Mouse (Mus musculus) embryonic facial prominence, embryonic 10.5 days (tissue): ENCODE measurements around the gene Gab2. TPM values are rescaled to one million over a fixed set of nuclear protein-coding genes. Genes with fewer than 3 reads are reported as not detected.

ENCODE experiments used
- DNase-seq: peaks from one replicate; pipeline ENCODE4 v3.0.0-alpha.2; 2017; ENCODE audit warnings: low spot score
- H3K27ac ChIP-seq: fragments of 300-500 bp; sonication (generic); replicated peaks from 2 replicates; pipeline ENCODE4 v1.5.1; 2016; ENCODE audit warnings: mild to moderate bottlenecking
- H3K27me3 ChIP-seq: fragments of 300-500 bp; sonication (generic); replicated peaks from 2 replicates; pipeline ENCODE4 v1.6.1; 2016; ENCODE audit warnings: low read depth, mild to moderate bottlenecking; ENCODE audit not compliant: poor library complexity, severe bottlenecking
- H3K36me3 ChIP-seq: fragments of 300-500 bp; sonication (generic); replicated peaks from 2 replicates; pipeline ENCODE4 v1.6.1; 2016; ENCODE audit warnings: mild to moderate bottlenecking, moderate library complexity
- H3K4me1 ChIP-seq: fragments of 300-500 bp; sonication (generic); 2 replicates; pipeline ENCODE4 v1.6.1; 2016
- H3K4me3 ChIP-seq: fragments of 300-500 bp; sonication (generic); 2 replicates; pipeline ENCODE4 v1.5.1; 2016; ENCODE audit warnings: mild to moderate bottlenecking, moderate library complexity
- H3K9me3 ChIP-seq: fragments of 300-500 bp; sonication (generic); 2 replicates; pipeline ENCODE4 v1.6.1; 2016; ENCODE audit warnings: mild to moderate bottlenecking
- WGBS: fragments of 180-500 bp; shearing (Covaris S2); methylation state at CpG from one replicate; pipeline ENCODE4 v1.1.7; 2016; 5-methylcytosine and 5-hydroxymethylcytosine counted together
- polyA plus RNA-seq: library from polyadenylated mRNA; unstranded; fragments of >200 nt; fragmentation: Nextera tagmentation; extraction: Ambion mirVana; gene quantifications from 2 replicates; pipeline ENCODE4 v1.2.1, GENCODE M21; 2016

Gene Gab2
- polyA plus RNA-seq, 1 experiment from 2014 or later = 7.0 TPM

- Histone ChIP-seq H3K27ac (no peak overlapping the region), H3K4me3 (no peak overlapping the region)
- 69% methylated on average over 10 of the region's 10 CpGs for WGBS
Observed at GRCm38 (mm10) chr7:97345229-97345871, 264.0 kb downstream of the Gab2 start.

DNA sequence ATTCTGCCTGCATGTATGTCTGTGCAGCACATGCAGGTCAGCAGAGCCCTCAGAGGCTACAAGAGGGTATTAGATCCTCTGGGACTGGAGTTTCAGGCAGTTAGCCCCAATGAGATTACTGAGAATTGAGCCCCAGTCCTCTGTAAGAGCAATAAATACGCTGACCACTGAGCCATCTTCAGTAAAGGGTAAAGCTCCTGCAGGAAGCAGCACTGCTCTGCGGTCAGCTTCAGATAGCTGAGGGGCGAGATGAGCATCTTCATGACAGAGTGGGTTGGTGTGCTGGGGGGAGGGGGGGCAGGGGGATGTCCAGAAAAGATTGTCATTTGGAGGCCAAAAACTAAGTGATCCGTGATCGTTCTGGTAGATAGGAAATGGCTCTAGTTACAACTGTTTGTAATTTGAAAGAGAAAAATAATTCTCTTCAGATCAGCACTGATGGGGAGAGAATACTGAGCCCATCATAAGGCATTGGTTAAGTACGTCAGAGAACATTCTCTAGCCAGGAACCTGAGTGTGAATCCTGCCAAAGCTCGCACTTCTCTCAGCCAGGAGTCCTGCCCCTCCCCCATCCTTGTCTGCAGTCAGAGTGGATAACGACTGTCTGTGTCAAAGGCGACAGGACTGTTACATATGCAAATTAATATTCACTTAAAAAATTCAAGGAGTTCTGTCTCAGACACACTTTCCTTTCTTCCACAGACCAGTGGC lies 264.9 kb downstream of the Gab2 start:
- Histone ChIP-seq H3K36me3 (no peaks in the 10 kb centered on the region), H3K27me3 (no peaks in the 10 kb centered on the region), H3K9me3 (no peaks in the 10 kb centered on the region), H3K27ac (no peak overlapping the region), H3K4me3 (no peak overlapping the region), H3K4me1 (peaks cover 8% of the 10 kb centered on the region)
- WGBS = 79% methylated on average over 9 of the region's 9 CpGs
- no peak for DNase-seq

More at GRCm38 (mm10) chr7:97345229-97345871, 264.0 kb downstream of the Gab2 start:
- no peak for DNase-seq
- Histone ChIP-seq H3K27me3 (no peaks in the 10 kb centered on the region), H3K4me1 (peaks cover 9% of the 10 kb centered on the region), H3K36me3 (no peaks in the 10 kb centered on the region), H3K9me3 (no peaks in the 10 kb centered on the region)

- Histone ChIP-seq H3K36me3 (no peaks in the 10 kb centered on the region), H3K4me1 (0 out of 2 replicates have a peak, but pooled peaks cover 5% of the 10 kb centered on the region), H3K4me3 (no peak overlapping the region), H3K27ac (no peak overlapping the region), H3K9me3 (no peaks in the 10 kb centered on the region), H3K27me3 (no peaks in the 10 kb centered on the region)
- DNase-seq = no peak
- WGBS = 92% methylated on average over 3 of the region's 4 CpGs
Observed at GRCm38 (mm10) chr7:97346822-97347166, 265.4 kb downstream of the Gab2 start.

- Histone ChIP-seq H3K4me3 (no peak overlapping the region), H3K9me3 (no peaks in the 10 kb centered on the region), H3K4me1 (0 out of 2 replicates have a peak, but pooled peaks cover 5% of the 10 kb centered on the region), H3K27ac (no peak overlapping the region), H3K27me3 (no peaks in the 10 kb centered on the region), H3K36me3 (no peaks in the 10 kb centered on the region)
- no peak for DNase-seq
- WGBS = 94% methylated on average over 15 of the region's 15 CpGs
Observed at GRCm38 (mm10) chr7:97347464-97347863, 266.1 kb downstream of the Gab2 start.

DNA sequence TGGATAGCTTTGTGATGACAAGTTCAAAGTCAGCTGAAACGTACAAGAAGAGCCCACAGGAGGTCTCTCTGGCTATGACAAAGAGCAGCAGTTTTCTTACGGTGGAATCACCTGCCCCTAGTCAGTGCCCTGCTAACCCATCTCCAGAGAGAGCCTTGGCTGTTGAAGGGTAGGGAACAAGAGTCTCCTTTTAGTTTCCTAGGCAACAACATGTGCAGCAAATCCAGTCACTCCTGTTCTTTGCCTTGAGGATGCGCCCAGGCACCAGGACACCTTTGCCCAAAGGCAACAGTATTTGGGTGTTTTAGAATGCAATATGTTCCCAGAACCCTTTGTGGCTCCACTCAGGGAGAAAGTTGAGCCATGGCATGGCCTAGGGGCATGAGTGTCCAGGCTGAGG lies 266.9 kb downstream of the Gab2 start:
- Histone ChIP-seq H3K27me3 (no peaks in the 10 kb centered on the region), H3K4me1 (0 out of 2 replicates have a peak, but pooled peaks cover 5% of the 10 kb centered on the region), H3K9me3 (no peaks in the 10 kb centered on the region), H3K27ac (no peak overlapping the region), H3K4me3 (no peak overlapping the region), H3K36me3 (no peaks in the 10 kb centered on the region)
- 82% methylated on average over 3 of the region's 3 CpGs for WGBS
- no peak for DNase-seq

- Histone ChIP-seq H3K27me3 (no peaks in the 10 kb centered on the region), H3K4me1 (0 out of 2 replicates have a peak, but pooled peaks cover 2% of the 10 kb centered on the region), H3K36me3 (no peaks in the 10 kb centered on the region), H3K9me3 (no peaks in the 10 kb centered on the region), H3K27ac (no peak overlapping the region), H3K4me3 (no peak overlapping the region)
- no peak for DNase-seq
- 82% methylated on average over 5 of the region's 5 CpGs for WGBS
Observed at GRCm38 (mm10) chr7:97348836-97349235, 267.4 kb downstream of the Gab2 start.

- H3K27ac ChIP-seq = no peak overlapping the region
- H3K4me3 ChIP-seq = no peak overlapping the region
- DNase-seq = no peak
- WGBS = 88% methylated on average over 6 of the region's 6 CpGs
- no peaks in the 10 kb centered on the region for H3K36me3 ChIP-seq
- no peaks in the 10 kb centered on the region for H3K9me3 ChIP-seq
- H3K27me3 ChIP-seq = no peaks in the 10 kb centered on the region
- H3K4me1 ChIP-seq = 0 out of 2 replicates have a peak, but pooled peaks cover 2% of the 10 kb centered on the region
Observed at GRCm38 (mm10) chr7:97349438-97349837, 268.1 kb downstream of the Gab2 start.

DNA sequence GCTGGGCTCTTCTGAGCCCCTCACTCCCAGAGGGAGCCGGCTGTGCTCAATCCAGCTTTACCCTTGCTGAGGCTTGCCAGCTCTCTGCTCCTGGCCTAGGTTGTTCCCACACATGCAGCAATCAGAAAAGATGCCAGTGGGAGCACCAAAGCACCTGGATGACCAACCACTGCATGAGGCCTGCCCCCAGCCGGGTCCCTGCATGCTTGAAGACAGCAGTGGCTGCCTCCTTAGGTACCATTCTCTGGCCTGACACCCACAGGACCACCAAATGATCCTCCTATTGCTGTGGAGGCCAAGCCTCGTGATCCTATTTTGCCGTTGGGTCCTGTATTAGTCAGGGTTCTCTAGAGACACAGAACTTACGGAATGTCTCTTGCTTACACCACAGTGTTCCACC lies 269.5 kb downstream of the Gab2 start:
- H3K27me3 ChIP-seq = no peaks in the 10 kb centered on the region
- no peaks in the 10 kb centered on the region for H3K9me3 ChIP-seq
- H3K4me3 ChIP-seq = no peak overlapping the region
- H3K4me1 ChIP-seq = 0 out of 2 replicates have a peak, but pooled peaks cover 6% of the 10 kb centered on the region
- WGBS = 89% methylated on average over 5 of the region's 5 CpGs
- H3K27ac ChIP-seq = no peak overlapping the region
- no peak for DNase-seq
- no peaks in the 10 kb centered on the region for H3K36me3 ChIP-seq

GRCm38 (mm10) chr7:97351792-97352513 lies 270.6 kb downstream of the Gab2 start:
- H3K27me3 ChIP-seq = no peaks in the 10 kb centered on the region
- no peaks in the 10 kb centered on the region for H3K36me3 ChIP-seq
- no peaks in the 10 kb centered on the region for H3K9me3 ChIP-seq
- no peak overlapping the region for H3K27ac ChIP-seq
- no peak overlapping the region for H3K4me3 ChIP-seq
- DNase-seq = no peak
- H3K4me1 ChIP-seq = 0 out of 2 replicates have a peak, but pooled peaks cover 4% of the 10 kb centered on the region
- 87% methylated on average over 11 of the region's 11 CpGs for WGBS

DNA sequence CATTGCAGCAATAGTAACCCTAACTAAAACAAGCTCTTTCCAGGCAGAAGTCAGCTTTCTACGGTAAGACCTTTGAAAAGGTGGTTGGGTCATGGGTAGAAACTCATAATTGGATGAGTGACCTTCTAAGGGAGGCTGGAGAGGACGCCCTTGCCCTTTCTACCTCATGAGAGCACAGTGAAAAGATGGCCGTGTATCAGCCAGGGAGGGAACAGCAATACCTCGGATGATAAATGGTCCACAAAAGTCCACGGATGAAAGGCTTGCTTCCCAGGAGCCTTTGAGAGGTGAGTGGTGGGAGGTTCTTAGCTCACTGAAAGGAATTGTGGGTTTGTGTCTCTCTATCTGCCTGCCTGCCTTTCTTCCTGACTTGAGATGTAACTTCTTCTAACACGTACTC lies 272.0 kb downstream of the Gab2 start:
- DNase-seq = no peak
- no peaks in the 10 kb centered on the region for H3K36me3 ChIP-seq
- no peak overlapping the region for H3K4me3 ChIP-seq
- no peaks in the 10 kb centered on the region for H3K9me3 ChIP-seq
- H3K4me1 ChIP-seq = 0 out of 2 replicates have a peak, but pooled peaks cover 4% of the 10 kb centered on the region
- no peaks in the 10 kb centered on the region for H3K27me3 ChIP-seq
- no peak overlapping the region for H3K27ac ChIP-seq
- WGBS = 88% methylated on average over 6 of the region's 6 CpGs

DNA sequence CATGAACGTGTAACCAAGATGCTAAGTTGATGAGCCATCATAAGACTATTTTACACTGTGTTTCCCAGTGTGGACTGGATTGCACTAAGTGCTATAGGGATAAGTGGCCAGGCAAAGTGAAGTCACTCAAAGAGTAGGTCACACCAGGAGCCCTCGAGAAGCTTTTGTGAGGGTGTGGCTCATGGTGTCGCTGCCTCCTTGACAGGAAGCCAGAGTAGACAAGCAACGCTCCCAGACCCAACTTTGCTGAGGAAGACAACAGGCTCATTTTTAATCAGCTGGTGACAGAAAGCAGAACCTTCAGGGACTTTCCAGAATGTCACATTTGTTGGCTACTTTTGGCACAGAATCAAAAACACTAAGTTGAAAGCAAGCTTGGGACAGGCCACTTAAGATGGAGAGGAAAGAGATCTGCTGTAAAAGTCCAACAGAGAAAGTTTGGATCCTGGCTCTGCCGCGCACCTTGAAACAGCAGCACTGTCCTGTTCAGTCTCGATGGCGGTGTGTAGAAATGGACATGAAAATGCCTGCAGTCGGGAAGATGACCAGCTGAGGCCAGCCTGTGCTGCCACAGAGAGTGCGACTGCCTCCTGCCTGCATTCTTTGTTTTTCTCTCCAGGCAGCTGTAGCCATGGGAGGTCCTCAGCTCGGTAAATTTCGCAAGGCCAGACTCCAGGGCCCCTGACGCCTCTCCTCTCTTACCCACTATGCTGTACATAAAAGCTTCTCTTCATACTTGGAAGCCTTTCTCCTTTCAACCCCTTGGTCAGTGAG lies 273.9 kb downstream of the Gab2 start:
- H3K27ac ChIP-seq = no peak overlapping the region
- DNase-seq = no peak
- 0 out of 2 replicates have a peak, but pooled peaks cover 4% of the 10 kb centered on the region for H3K4me1 ChIP-seq
- 48% methylated on average over 13 of the region's 13 CpGs for WGBS
- no peaks in the 10 kb centered on the region for H3K27me3 ChIP-seq
- H3K4me3 ChIP-seq = no peak overlapping the region
- H3K36me3 ChIP-seq = no peaks in the 10 kb centered on the region
- no peaks in the 10 kb centered on the region for H3K9me3 ChIP-seq

DNA sequence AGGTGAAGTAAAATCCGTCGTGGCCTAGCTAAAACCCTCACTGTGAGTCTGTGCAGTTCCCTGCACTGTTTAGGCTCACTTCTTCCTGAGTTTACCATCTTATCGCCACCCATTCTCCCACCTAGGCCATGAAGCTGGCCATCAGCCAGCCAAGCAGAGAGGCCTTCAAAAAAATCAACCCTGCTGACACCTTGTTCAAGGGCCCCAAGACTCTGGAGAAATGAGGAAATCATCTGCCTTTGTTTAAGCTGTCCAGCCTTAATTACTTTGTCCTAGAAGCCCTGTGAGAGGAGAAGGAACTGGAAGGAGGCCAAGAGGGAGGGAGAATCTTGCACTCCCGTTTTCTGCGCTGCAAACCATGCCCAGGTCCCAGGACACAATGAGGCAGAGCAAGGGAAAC lies 274.9 kb downstream of the Gab2 start:
- no peaks in the 10 kb centered on the region for H3K27me3 ChIP-seq
- no peak overlapping the region for H3K27ac ChIP-seq
- H3K36me3 ChIP-seq = no peaks in the 10 kb centered on the region
- no peak overlapping the region for H3K4me3 ChIP-seq
- 0 out of 2 replicates have a peak, but pooled peaks cover 4% of the 10 kb centered on the region for H3K4me1 ChIP-seq
- WGBS = 83% methylated on average over 5 of the region's 5 CpGs
- H3K9me3 ChIP-seq = no peaks in the 10 kb centered on the region
- no peak for DNase-seq
